Mouse (Mus musculus) MEL (cell line): ENCODE measurements around the gene Plin4.

ENCODE experiments used
- BHLHE40 ChIP-seq: IDR thresholded peaks from 2 replicates; pipeline ENCODE4 v1.6.1; 2012; ENCODE audit warnings: low read depth, mild to moderate bottlenecking, inconsistent platforms, low read length, improper control_type of control experiment, borderline replicate concordance
- CTCF ChIP-seq, 3 experiments: IDR thresholded peaks in 2 of 3; conservative IDR thresholded peaks in 1 of 3; 2 replicates each; pipeline ENCODE4 v1.5.1; 2011 to 2012; ENCODE audit warnings: low read length in 3 of 3, low read depth in 2 of 3, mild to moderate bottlenecking in 2 of 3, improper control_type of control experiment in 1 of 3, inconsistent platforms in 1 of 3, mixed read lengths in 1 of 3, moderate library complexity in 1 of 3; ENCODE audit not compliant: control insufficient read depth in 1 of 3, insufficient read depth in 1 of 3, poor library complexity in 1 of 3, severe bottlenecking in 1 of 3
- ELF1 ChIP-seq: IDR thresholded peaks from 2 replicates; pipeline ENCODE4 v1.6.1; 2014; ENCODE audit warnings: low read depth, mild to moderate bottlenecking, inconsistent platforms, low read length, improper control_type of control experiment, moderate library complexity
- EP300 ChIP-seq, 2 experiments: IDR thresholded peaks; 2 replicates each; pipeline ENCODE4 v1.6.1; 2011; ENCODE audit warnings: improper control_type of control experiment in 2 of 2, low read length in 2 of 2, low read depth in 1 of 2, mild to moderate bottlenecking in 1 of 2
- MAZ ChIP-seq: IDR thresholded peaks from 2 replicates; pipeline ENCODE4 v1.6.1; 2012; ENCODE audit warnings: low read depth, mild to moderate bottlenecking, inconsistent platforms, low read length, improper control_type of control experiment
- MYC ChIP-seq: IDR thresholded peaks from 2 replicates; pipeline ENCODE4 v1.6.1; 2011; ENCODE audit warnings: low read depth, mild to moderate bottlenecking, low read length, improper control_type of control experiment, moderate library complexity
- POLR2A ChIP-seq, 2 experiments: IDR thresholded peaks; 2 replicates each; pipeline ENCODE4 v1.6.1; 2011 to 2012; ENCODE audit warnings: low read length in 2 of 2, mild to moderate bottlenecking in 2 of 2, control low read depth in 1 of 2, improper control_type of control experiment in 1 of 2, low read depth in 1 of 2, moderate library complexity in 1 of 2; ENCODE audit not compliant: control insufficient read depth in 1 of 2, insufficient read depth in 1 of 2, poor library complexity in 1 of 2
- RAD21 ChIP-seq: IDR thresholded peaks from 2 replicates; pipeline ENCODE4 v1.6.1; 2011; ENCODE audit warnings: mild to moderate bottlenecking, low read depth, low read length, improper control_type of control experiment
- SIN3A ChIP-seq: IDR thresholded peaks from 2 replicates; pipeline ENCODE4 v1.6.1; 2012; ENCODE audit warnings: low read length, improper control_type of control experiment, inconsistent platforms
- SMC3 ChIP-seq: IDR thresholded peaks from 2 replicates; pipeline ENCODE4 v1.6.1; 2011; ENCODE audit warnings: low read depth, low read length, improper control_type of control experiment
- USF1 ChIP-seq: IDR thresholded peaks from 2 replicates; pipeline ENCODE4 v1.6.1; 2014; ENCODE audit warnings: low read depth, mild to moderate bottlenecking, inconsistent platforms, low read length, improper control_type of control experiment, moderate library complexity
- ZC3H11A ChIP-seq: IDR thresholded peaks from 2 replicates; pipeline ENCODE4 v1.6.1; 2012; ENCODE audit warnings: low read depth, mild to moderate bottlenecking, inconsistent platforms, low read length, improper control_type of control experiment

DNA sequence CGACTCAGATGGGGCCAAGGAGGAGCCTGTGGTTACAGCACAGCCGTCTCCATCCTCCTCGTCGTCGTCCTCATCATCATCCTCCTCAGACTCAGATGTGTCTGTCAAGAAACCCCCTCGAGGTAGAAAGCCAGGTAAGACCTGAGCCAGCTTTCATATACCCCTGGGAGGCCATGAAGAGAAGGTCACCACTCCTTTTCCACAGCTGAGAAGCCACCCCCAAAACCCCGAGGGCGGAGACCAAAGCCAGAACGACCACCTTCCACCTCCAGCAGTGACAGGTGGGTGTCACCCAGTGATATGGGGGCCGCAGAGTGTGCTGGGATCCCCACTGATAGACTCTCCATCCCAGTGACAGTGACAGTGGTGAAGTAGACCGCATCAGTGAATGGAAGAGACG lies 12.7 kb downstream of the Plin4 start:
- TF ChIP-seq ELF1 (no peak), MAZ (no peak), POLR2A (IDR thresholded peaks at IDR 0.05; ENCODE audit: control insufficient read depth in 1 of 2, insufficient read depth in 1 of 2, low read depth in 1 of 2, low read length in 2 of 2, poor library complexity in 1 of 2) (no peak), RAD21 (no peak), BHLHE40 (no peak), ZC3H11A (no peak), SMC3 (no peak), CTCF (IDR thresholded peaks at IDR 0.05 in 2 of 3, conservative IDR thresholded peaks at IDR 0.05 in 1 of 3; ENCODE audit: control insufficient read depth in 1 of 3, insufficient read depth in 1 of 3, low read depth in 2 of 3, low read length in 3 of 3, poor library complexity in 1 of 3, severe bottlenecking in 1 of 3) (no peak), USF1 (no peak), SIN3A (no peak), EP300 (IDR thresholded peaks at IDR 0.05; ENCODE audit: low read depth in 1 of 2, low read length in 2 of 2) (no peak), MYC (no peak)
